Mouse (Mus musculus): ENCODE results near the gene Sfpq. TPM values are rescaled to one million over a fixed set of nuclear protein-coding genes. Genes with fewer than 3 reads are reported as not detected.

Sfpq gene
- polyA plus RNA-seq, 1 experiment = 24.1 TPM

- H3K4me1 ChIP-seq (ENCODE audit: control insufficient read depth, insufficient read depth, low read length) = no peaks in the 10 kb centered on the region; the same call in 1 of the 2 replicates
- peak overlapping the region; percentile 40; the same call in 1 of the 2 replicates for H3K27ac ChIP-seq (ENCODE audit: insufficient read depth, low read depth, low read length)
- no peak for TF ChIP-seq CTCF (conservative IDR thresholded peaks at IDR 0.05; ENCODE audit: insufficient read depth, insufficient read length, low read depth, low read length)
- TF ChIP-seq POLR2A (IDR thresholded peaks at IDR 0.05; ENCODE audit: low read depth, low read length) = no peak
- 50% methylated on average over 4 of the region's 4 CpGs for WGBS
- peak; percentile 89 for DNase-seq
- no peaks in the 10 kb centered on the region for H3K27me3 ChIP-seq (replicated peaks; ENCODE audit: control insufficient read depth, insufficient read depth, low read length)
- no peak overlapping the region for H3K4me3 ChIP-seq (ENCODE audit: insufficient read depth, low read depth, low read length)
- no peaks in the 10 kb centered on the region for H3K36me3 ChIP-seq (ENCODE audit: control insufficient read depth, insufficient read depth, low read length)
Observed at GRCm38 (mm10) chr4:127016366-127016765, 4.8 kb upstream of the Sfpq start.

- no peak for TF ChIP-seq POLR2A (IDR thresholded peaks at IDR 0.05; ENCODE audit: low read depth, low read length)
- TF ChIP-seq CTCF (conservative IDR thresholded peaks at IDR 0.05; ENCODE audit: insufficient read depth, insufficient read length, low read depth, low read length) = no peak
- DNase-seq = no peak
- Histone ChIP-seq H3K36me3 (ENCODE audit: control insufficient read depth, insufficient read depth, low read length) (peaks cover 3% of the 10 kb centered on the region), H3K4me3 (ENCODE audit: insufficient read depth, low read depth, low read length) (no peak overlapping the region), H3K27ac (ENCODE audit: insufficient read depth, low read depth, low read length) (no peak overlapping the region), H3K27me3 (replicated peaks; ENCODE audit: control insufficient read depth, insufficient read depth, low read length) (no peaks in the 10 kb centered on the region), H3K4me1 (ENCODE audit: control insufficient read depth, insufficient read depth, low read length) (peaks cover 2% of the 10 kb centered on the region)
- 9% methylated on average over 13 of the region's 13 CpGs for WGBS
Observed at GRCm38 (mm10) chr4:127020411-127021150, 543 bp upstream of the Sfpq start.

DNA sequence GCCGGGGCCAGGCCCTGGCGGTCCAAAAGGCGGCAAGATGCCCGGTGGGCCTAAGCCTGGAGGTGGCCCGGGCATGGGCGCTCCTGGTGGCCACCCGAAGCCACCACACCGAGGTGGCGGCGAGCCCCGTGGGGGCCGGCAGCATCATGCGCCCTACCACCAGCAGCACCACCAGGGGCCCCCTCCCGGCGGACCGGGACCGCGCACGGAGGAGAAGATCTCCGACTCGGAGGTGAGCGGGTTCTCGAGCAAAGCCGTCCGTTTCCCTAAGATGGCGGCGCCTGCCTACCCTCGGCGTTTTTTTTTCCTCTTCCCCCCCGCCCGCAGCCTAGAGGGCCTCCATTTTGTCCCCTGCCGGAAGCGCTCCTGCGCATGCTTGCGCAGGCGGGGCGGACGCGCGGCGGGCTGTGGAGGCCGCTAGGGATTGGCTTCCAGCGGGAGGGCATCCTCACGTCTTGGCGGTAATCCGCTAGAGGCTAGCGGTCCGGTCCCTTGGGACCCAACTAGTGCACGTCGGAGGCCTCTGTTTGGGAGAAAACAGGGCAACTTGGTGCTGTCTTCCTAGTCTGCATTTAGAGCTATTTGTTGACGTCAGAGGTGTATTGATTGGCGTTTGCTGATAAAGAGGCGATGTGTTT, 984 bp downstream of the Sfpq start:
- H3K27ac ChIP-seq (ENCODE audit: insufficient read depth, low read depth, low read length) = peak overlapping the region; percentile 98
- peak; percentile 93 for DNase-seq
- TF ChIP-seq POLR2A (IDR thresholded peaks at IDR 0.05; ENCODE audit: low read depth, low read length) (peak; percentile 25), CTCF (conservative IDR thresholded peaks at IDR 0.05; ENCODE audit: insufficient read depth, insufficient read length, low read depth, low read length) (no peak)
- H3K4me3 ChIP-seq (ENCODE audit: insufficient read depth, low read depth, low read length) = peak overlapping the region; percentile 72
- H3K36me3 ChIP-seq (ENCODE audit: control insufficient read depth, insufficient read depth, low read length) = peaks cover 14% of the 10 kb centered on the region
- peaks cover 2% of the 10 kb centered on the region; the same call in 1 of the 2 replicates for H3K4me1 ChIP-seq (ENCODE audit: control insufficient read depth, insufficient read depth, low read length)
- no peaks in the 10 kb centered on the region for H3K27me3 ChIP-seq (replicated peaks; ENCODE audit: control insufficient read depth, insufficient read depth, low read length)
- WGBS = under 1% methylated on average over 53 of the region's 53 CpGs

GRCm38 (mm10) chr4:127023201-127023600, 2.1 kb downstream of the Sfpq start:
- Histone ChIP-seq H3K4me1 (ENCODE audit: control insufficient read depth, insufficient read depth, low read length) (peaks cover 2% of the 10 kb centered on the region; the same call in 1 of the 2 replicates), H3K27ac (ENCODE audit: insufficient read depth, low read depth, low read length) (no peak overlapping the region), H3K4me3 (ENCODE audit: insufficient read depth, low read depth, low read length) (peak overlapping the region; percentile 72), H3K36me3 (ENCODE audit: control insufficient read depth, insufficient read depth, low read length) (peaks cover 23% of the 10 kb centered on the region), H3K27me3 (replicated peaks; ENCODE audit: control insufficient read depth, insufficient read depth, low read length) (no peaks in the 10 kb centered on the region)
- TF ChIP-seq CTCF (conservative IDR thresholded peaks at IDR 0.05; ENCODE audit: insufficient read depth, insufficient read length, low read depth, low read length) (no peak), POLR2A (IDR thresholded peaks at IDR 0.05; ENCODE audit: low read depth, low read length) (no peak)
- peak; percentile 8 for DNase-seq
- under 1% methylated on average over 9 of the region's 9 CpGs for WGBS

DNA sequence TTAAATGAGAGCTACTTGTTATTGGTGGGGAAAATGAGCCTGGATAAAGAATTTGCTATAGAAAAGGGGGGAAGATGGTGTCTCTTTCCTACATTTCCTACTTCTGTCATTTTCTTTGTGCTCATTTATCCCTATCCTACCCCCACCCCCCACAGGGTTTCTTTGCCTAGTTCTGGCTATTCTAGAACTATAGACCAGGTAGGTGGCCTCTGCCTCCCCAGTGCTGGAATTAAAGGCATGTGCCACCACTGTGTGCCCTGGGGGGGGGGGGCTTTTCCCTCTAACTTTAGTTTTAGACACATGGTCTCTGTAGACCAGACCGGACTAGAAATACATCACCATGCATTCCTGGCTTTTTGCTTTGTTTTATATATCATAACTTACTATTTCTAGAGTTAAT, 3.1 kb downstream of the Sfpq start:
- Histone ChIP-seq H3K36me3 (ENCODE audit: control insufficient read depth, insufficient read depth, low read length) (peaks cover 26% of the 10 kb centered on the region), H3K4me3 (ENCODE audit: insufficient read depth, low read depth, low read length) (no peak overlapping the region), H3K27ac (ENCODE audit: insufficient read depth, low read depth, low read length) (no peak overlapping the region), H3K27me3 (replicated peaks; ENCODE audit: control insufficient read depth, insufficient read depth, low read length) (no peaks in the 10 kb centered on the region), H3K4me1 (ENCODE audit: control insufficient read depth, insufficient read depth, low read length) (peaks cover 2% of the 10 kb centered on the region; the same call in 1 of the 2 replicates)
- TF ChIP-seq POLR2A (IDR thresholded peaks at IDR 0.05; ENCODE audit: low read depth, low read length) = no peak
- no peak for TF ChIP-seq CTCF (conservative IDR thresholded peaks at IDR 0.05; ENCODE audit: insufficient read depth, insufficient read length, low read depth, low read length)
- DNase-seq = no peak
- 14% methylated on average over 1 of the region's 1 CpGs for WGBS

GRCm38 (mm10) chr4:127026826-127027225, 5.7 kb downstream of the Sfpq start:
- Histone ChIP-seq H3K4me3 (ENCODE audit: insufficient read depth, low read depth, low read length) (no peak overlapping the region), H3K36me3 (ENCODE audit: control insufficient read depth, insufficient read depth, low read length) (peaks cover 32% of the 10 kb centered on the region), H3K27me3 (replicated peaks; ENCODE audit: control insufficient read depth, insufficient read depth, low read length) (no peaks in the 10 kb centered on the region), H3K27ac (ENCODE audit: insufficient read depth, low read depth, low read length) (no peak overlapping the region), H3K4me1 (ENCODE audit: control insufficient read depth, insufficient read depth, low read length) (peaks cover 2% of the 10 kb centered on the region; the same call in 1 of the 2 replicates)
- DNase-seq = no peak
- TF ChIP-seq POLR2A (IDR thresholded peaks at IDR 0.05; ENCODE audit: low read depth, low read length) (no peak), CTCF (conservative IDR thresholded peaks at IDR 0.05; ENCODE audit: insufficient read depth, insufficient read length, low read depth, low read length) (no peak)
- 78% methylated on average over 4 of the region's 4 CpGs for WGBS
